Mouse (Mus musculus) G1E (cell line): Measurements from ENCODE around the gene Cd6.

Source experiments
- CTCF ChIP-seq: IDR thresholded peaks from 2 replicates; pipeline ENCODE4 v1.5.1; 2012; ENCODE audit warnings: low read depth, low read length, inconsistent platforms, mixed read lengths
- GATA1 ChIP-seq: IDR thresholded peaks from 2 replicates; pipeline ENCODE4 v1.6.1; 2012; ENCODE audit warnings: borderline replicate concordance, low read length, inconsistent platforms, mixed read lengths
- POLR2AphosphoS5 ChIP-seq: IDR thresholded peaks from 2 replicates; pipeline ENCODE4 v1.6.1; 2012; ENCODE audit warnings: low read depth, low read length, inconsistent platforms; ENCODE audit not compliant: insufficient replicate concordance

- no peak for TF ChIP-seq CTCF
- no peak for TF ChIP-seq GATA1
- TF ChIP-seq POLR2AphosphoS5 = no peak
Observed at GRCm38 (mm10) chr19:10813039-10813438, 16.8 kb downstream of the Cd6 start.
